16 mouse cellular contexts compared by ENCODE assay signal in genomic region chr2:20959906-20960667, GRCm38 (mm10). TPM values are rescaled to one million over a fixed set of nuclear protein-coding genes. Genes with fewer than 3 reads are reported as not detected.
DNase-seq lines count a peak whose midpoint lies in the region; ATAC-seq and TF ChIP-seq lines count a peak whose summit lies in the region.
"Had no signal": no experiment of that assay in that cellular context is flagged by ENCODE, and none has a peak within 500 bp of the region (broad histone marks: within the 10 kb centered on the region; RNA-seq: fewer than 3 reads in every experiment).

No protein-coding gene starts in this region.

- H3K79me2 ChIP-seq in heart, adult 2 months (replicated peaks; ENCODE audit: control insufficient read depth, insufficient read depth, low read length) = peaks cover 6% of the 10 kb centered on the region

- H3K36me3 ChIP-seq in heart, adult 2 months (ENCODE audit: control insufficient read depth, insufficient read depth, low read length) = peaks cover 29% of the 10 kb centered on the region
- H3K36me3 ChIP-seq in forebrain, embryonic 16.5 days (ENCODE audit: control insufficient read depth, insufficient read depth) = no peaks in the 10 kb centered on the region
- no peaks in the 10 kb centered on the region for H3K36me3 ChIP-seq in midbrain, embryonic 15.5 days (replicated peaks)

- ATAC-seq in forebrain, embryonic 16.5 days = peak; percentile 58
- ATAC-seq in midbrain, embryonic 15.5 days (replicated peaks) = no peak

- H3K27ac ChIP-seq in heart, adult 2 months = peak overlapping the region; percentile 70
- peak overlapping the region; percentile 76 for H3K27ac ChIP-seq in forebrain, embryonic 16.5 days (ENCODE audit: low read length)
- H3K27ac ChIP-seq in midbrain, embryonic 15.5 days = no peak overlapping the region; the same call in 1 of the 2 replicates
- H3K27ac ChIP-seq: embryonic facial prominence, embryonic 10.5 days had no signal

- no peak for DNase-seq in heart, adult 2 months
- no peak for DNase-seq in heart, adult 8-10 months (ENCODE audit: low spot score)
- DNase-seq in brain, embryonic 14.5 days (ENCODE audit: low read depth) = peak; percentile 77
- no peak for DNase-seq in ovary, postnatal 10 days (ENCODE audit: low spot score)
- DNase-seq in gastrocnemius, postnatal 36 days = no peak
- DNase-seq: adrenal gland, adult 2 months; B cell, adult 2 months; gastrocnemius, postnatal 10 days; kidney, postnatal 10 days; left cerebral cortex, postnatal 4 days; liver, embryonic 13.5 days; lung, postnatal 10 days; thymus, postnatal 25 days had no signal

- H3K4me3 ChIP-seq in heart, adult 2 months = no peak overlapping the region
- H3K4me3 ChIP-seq in forebrain, embryonic 16.5 days (replicated peaks; ENCODE audit: low read length) = peak overlapping the region; percentile 9; the same call in 1 of the 2 replicates
- H3K4me3 ChIP-seq in midbrain, embryonic 15.5 days = no peak overlapping the region
- H3K4me3 ChIP-seq: embryonic facial prominence, embryonic 10.5 days; liver, embryonic 13.5 days had no signal

- TF ChIP-seq EP300 in heart, adult 2 months (IDR thresholded peaks at IDR 0.05; ENCODE audit: insufficient read depth, low read depth, low read length) = no peak

- H3K27me3 ChIP-seq in heart, adult 2 months (ENCODE audit: control insufficient read depth, insufficient read depth, low read length) = no peaks in the 10 kb centered on the region
- H3K27me3 ChIP-seq in forebrain, embryonic 16.5 days (replicated peaks; ENCODE audit: control insufficient read depth, insufficient read depth, low read length) = no peaks in the 10 kb centered on the region
- H3K27me3 ChIP-seq in midbrain, embryonic 15.5 days (replicated peaks) = no peaks in the 10 kb centered on the region
- H3K27me3 ChIP-seq: liver, embryonic 13.5 days had no signal

- 58% methylated on average over 9 of the region's 9 CpGs for WGBS in heart, adult 2 months
- WGBS in forebrain, embryonic 16.5 days = 37% methylated on average over 9 of the region's 9 CpGs
- 60% methylated on average over 9 of the region's 9 CpGs for WGBS in midbrain, embryonic 15.5 days

- no peak for TF ChIP-seq POLR2A in heart, adult 2 months (IDR thresholded peaks at IDR 0.05; ENCODE audit: insufficient read depth, low read depth, low read length)
- TF ChIP-seq POLR2A in brain, embryonic 14.5 days (IDR thresholded peaks at IDR 0.05; ENCODE audit: borderline replicate concordance, extremely low read depth, insufficient read depth, insufficient read length, poor library complexity, severe bottlenecking) = no peak

- H3K4me1 ChIP-seq in heart, adult 2 months (ENCODE audit: control insufficient read depth, insufficient read depth, low read length) = peaks cover 27% of the 10 kb centered on the region
- H3K4me1 ChIP-seq in forebrain, embryonic 16.5 days (replicated peaks; ENCODE audit: control insufficient read depth, insufficient read depth, low read length) = peaks cover 65% of the 10 kb centered on the region
- peaks cover 66% of the 10 kb centered on the region for H3K4me1 ChIP-seq in midbrain, embryonic 15.5 days

- no peak overlapping the region for H3K9ac ChIP-seq in heart, adult 2 months (ENCODE audit: low read depth, low read length)
- peak overlapping the region; percentile 25; the same call in 1 of the 2 replicates for H3K9ac ChIP-seq in forebrain, embryonic 16.5 days (replicated peaks; ENCODE audit: low read depth, low read length)
- H3K9ac ChIP-seq in midbrain, embryonic 15.5 days = no peak overlapping the region
- H3K9ac ChIP-seq: liver, embryonic 13.5 days had no signal

- no peak for TF ChIP-seq CTCF in heart, adult 2 months (IDR thresholded peaks at IDR 0.05)
- TF ChIP-seq CTCF in brain, embryonic 14.5 days (IDR thresholded peaks at IDR 0.05; ENCODE audit: borderline replicate concordance, extremely low read depth, insufficient read depth, insufficient read length) = no peak

- intact Hi-C loops in heart, adult 2 months (cut with DNase I) = no loop called here
- intact Hi-C loops in gastrocnemius, postnatal 36 days (cut with DNase I) = no loop called here

- H3K9me3 ChIP-seq in forebrain, embryonic 16.5 days (ENCODE audit: control insufficient read depth, low read length) = no peaks in the 10 kb centered on the region
- no peaks in the 10 kb centered on the region for H3K9me3 ChIP-seq in midbrain, embryonic 15.5 days
- H3K9me3 ChIP-seq: embryonic facial prominence, embryonic 10.5 days; liver, embryonic 13.5 days had no signal

- peak overlapping the region; percentile 42 for H3K4me2 ChIP-seq in forebrain, embryonic 16.5 days (ENCODE audit: low read length)
- H3K4me2 ChIP-seq in midbrain, embryonic 15.5 days = peak overlapping the region; percentile 30; the same call in 1 of the 2 replicates
- H3K4me2 ChIP-seq: liver, embryonic 13.5 days had no signal

RNA-seq across cellular contexts. Expression of gene Arhgap21, which starts 8.6 kb away (rescaled TPM):
- total RNA-seq in heart, adult 2 months (2021) = 10 to 100 TPM; 65.2 to 74.5 TPM
- 18.1 and 27.9 TPM in 2 replicates for polyA plus RNA-seq in heart, adult 2 months (2012; rRNA removed)
- 10 to 100 TPM; 77.8 to 86.8 (median 81.9) TPM for total RNA-seq in heart, adult 8-10 months (2022)
- polyA plus RNA-seq in brain, embryonic 14.5 days (2012; rRNA removed) = 62.6 and 107 TPM in 2 replicates
- polyA plus RNA-seq in forebrain, embryonic 16.5 days (2015; fragmentation: Nextera tagmentation; extraction: Ambion mirVana) = 40.2 and 40.9 TPM in 2 replicates
- polyA plus RNA-seq in midbrain, embryonic 15.5 days (2015; fragmentation: Nextera tagmentation; extraction: Ambion mirVana) = 46.6 and 48.5 TPM in 2 replicates
- total RNA-seq in gastrocnemius, postnatal 36 days (2021) = 10 to 100 TPM; 25.2 to 28.7 TPM
